10 mouse cellular contexts compared by ENCODE assay signal in the genomic region with DNA sequence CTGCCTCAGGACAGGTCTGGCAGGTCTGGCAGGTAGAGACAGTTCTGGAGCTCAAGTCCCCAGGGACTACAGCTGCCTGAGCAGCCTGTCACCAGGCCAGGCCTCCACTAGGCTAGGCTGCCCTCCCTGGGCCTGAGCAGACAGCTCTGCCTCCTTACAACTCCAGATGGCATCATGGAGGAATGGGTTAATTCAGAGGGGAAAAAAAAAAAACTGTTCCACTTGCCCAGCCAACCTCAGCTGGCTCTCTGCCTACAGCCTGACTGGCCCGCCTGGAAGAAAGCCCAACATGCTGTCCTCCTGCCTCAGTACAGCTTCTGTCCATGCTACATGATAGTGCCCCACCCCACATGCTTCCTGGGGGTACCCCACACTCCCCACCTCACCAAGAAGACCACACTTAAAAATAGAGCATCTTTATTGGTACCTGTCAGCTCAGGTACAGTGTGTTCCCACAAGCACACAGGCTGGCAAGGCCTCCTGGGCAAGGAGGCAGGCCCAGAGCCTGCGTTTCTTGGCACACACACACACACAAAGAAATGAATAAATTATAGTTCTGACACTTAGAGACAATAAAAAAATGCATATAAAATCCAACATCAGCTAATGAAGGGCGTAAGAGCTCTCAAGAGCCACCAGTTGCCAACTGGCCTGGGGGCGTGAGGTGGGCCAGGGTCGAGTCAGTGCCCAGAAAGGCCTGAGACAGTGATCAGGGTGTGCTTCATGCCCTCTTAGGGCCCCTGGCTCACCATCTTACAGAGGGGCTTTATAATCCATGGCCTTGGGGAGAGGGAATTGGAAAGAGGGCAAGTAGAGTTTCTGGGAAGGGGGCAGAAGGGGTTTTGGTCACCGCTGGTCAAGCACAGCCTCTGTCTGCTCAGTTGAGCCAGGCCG. TPM values are rescaled to one million over a fixed set of nuclear protein-coding genes. Genes with fewer than 3 reads are reported as not detected.
A peak's percentile ranks its signal among the peaks of the same experiment; 100 is the strongest.
DNase-seq lines count a peak whose midpoint lies in the region; ATAC-seq and TF ChIP-seq lines count a peak whose summit lies in the region.
"Had no signal": no experiment of that assay in that cellular context is flagged by ENCODE, and none has a peak within 500 bp of the region (broad histone marks: within the 10 kb centered on the region; RNA-seq: fewer than 3 reads in every experiment).

No protein-coding gene starts in this region.

- WGBS in heart, embryonic 12.5 days = 81% methylated on average over 7 of the region's 7 CpGs
- 51% methylated on average over 7 of the region's 7 CpGs for WGBS in hindbrain, postnatal 0 days
- 71% methylated on average over 7 of the region's 7 CpGs for WGBS in midbrain, embryonic 16.5 days

- no peak; the same call in 1 of the 2 replicates for TF ChIP-seq POLR2A in CH12.LX (IDR thresholded peaks at IDR 0.05; ENCODE audit: low read depth, low read length)

- dilution Hi-C loops in CH12.LX (cut with MboI; ENCODE audit: extremely low pct_ligation_motif_present, extremely low pct_unique_long_range_greater_than_20kb, low sequenced_read_pairs) = no loop called here

- H3K4me2 ChIP-seq in heart, embryonic 12.5 days = no peak overlapping the region
- no peak overlapping the region for H3K4me2 ChIP-seq in CH12.LX (ENCODE audit: insufficient read depth, low read depth, poor library complexity, severe bottlenecking)
- H3K4me2 ChIP-seq in hindbrain, postnatal 0 days (ENCODE audit: low read depth, low read length) = no peak overlapping the region
- no peak overlapping the region for H3K4me2 ChIP-seq in midbrain, embryonic 16.5 days (ENCODE audit: low read length)
- H3K4me2 ChIP-seq: liver, embryonic 13.5 days had no signal

- H3K4me1 ChIP-seq in heart, embryonic 12.5 days (replicated peaks) = peaks cover 26% of the 10 kb centered on the region
- H3K4me1 ChIP-seq in CH12.LX (ENCODE audit: control insufficient read depth in 1 of 2, insufficient read depth in 2 of 2) = peaks cover 11 to 31% of the 10 kb centered on the region in 2 experiments
- H3K4me1 ChIP-seq in hindbrain, postnatal 0 days (ENCODE audit: insufficient read depth, low read length) = peaks cover 18% of the 10 kb centered on the region; the same call in 1 of the 2 replicates
- H3K4me1 ChIP-seq in midbrain, embryonic 16.5 days (ENCODE audit: control insufficient read depth, insufficient read depth, low read length) = peaks cover 9% of the 10 kb centered on the region

- peaks cover 44% of the 10 kb centered on the region for H3K36me3 ChIP-seq in heart, embryonic 12.5 days
- peaks cover 39 to 53% of the 10 kb centered on the region in 2 experiments for H3K36me3 ChIP-seq in CH12.LX (replicated peaks in 1 of 2; ENCODE audit: control insufficient read depth in 1 of 2, insufficient read depth in 1 of 2, low read length in 1 of 2)
- 0 out of 2 replicates have a peak, but pooled peaks cover 5% of the 10 kb centered on the region for H3K36me3 ChIP-seq in hindbrain, postnatal 0 days (ENCODE audit: insufficient read depth, low read length)
- H3K36me3 ChIP-seq in midbrain, embryonic 16.5 days (ENCODE audit: control insufficient read depth, insufficient read depth, low read length) = no peaks in the 10 kb centered on the region

- no peaks in the 10 kb centered on the region; the same call in 1 of the 2 replicates for H3K79me2 ChIP-seq in CH12.LX (replicated peaks; ENCODE audit: control insufficient read depth, extremely low read depth, insufficient read depth, poor library complexity, severe bottlenecking)

- no peak overlapping the region for H3K9ac ChIP-seq in heart, embryonic 12.5 days
- no peak overlapping the region for H3K9ac ChIP-seq in CH12.LX (ENCODE audit: insufficient read depth, low read depth)
- H3K9ac ChIP-seq in hindbrain, postnatal 0 days (replicated peaks; ENCODE audit: low read length) = peak overlapping the region; percentile 26; the same call in 1 of the 2 replicates
- no peak overlapping the region for H3K9ac ChIP-seq in midbrain, embryonic 16.5 days (ENCODE audit: low read depth, low read length)
- H3K9ac ChIP-seq: liver, embryonic 13.5 days had no signal

- peak overlapping the region; percentile 56; the same call in 1 of the 2 replicates for H3K27ac ChIP-seq in heart, embryonic 12.5 days (ENCODE audit: poor library complexity, severe bottlenecking)
- H3K27ac ChIP-seq in CH12.LX (ENCODE audit: insufficient read depth, low read depth) = no peak overlapping the region
- peak overlapping the region; percentile 69; the same call in 1 of the 2 replicates for H3K27ac ChIP-seq in hindbrain, postnatal 0 days
- H3K27ac ChIP-seq in midbrain, embryonic 16.5 days (ENCODE audit: low read length) = 0 out of 2 replicates have a peak overlapping the region, but pooled peaks have one; percentile 42
- H3K27ac ChIP-seq: liver, embryonic 13.5 days had no signal

- no peaks in the 10 kb centered on the region for H3K9me3 ChIP-seq in heart, embryonic 12.5 days (replicated peaks)
- H3K9me3 ChIP-seq in CH12.LX (replicated peaks; ENCODE audit: low read length) = peaks cover 2% of the 10 kb centered on the region
- no peaks in the 10 kb centered on the region for H3K9me3 ChIP-seq in hindbrain, postnatal 0 days (ENCODE audit: low read length)
- no peaks in the 10 kb centered on the region for H3K9me3 ChIP-seq in midbrain, embryonic 16.5 days (replicated peaks; ENCODE audit: control insufficient read depth, low read length, poor library complexity, severe bottlenecking)
- H3K9me3 ChIP-seq: liver, embryonic 13.5 days had no signal

- intact Hi-C loops in heart, postnatal 25 days (cut with DNase I) = no loop called here

- TF ChIP-seq EP300 in CH12.LX (IDR thresholded peaks at IDR 0.05; ENCODE audit: low read length) = no peak

- no peak for TF ChIP-seq CTCF in CH12.LX (conservative IDR thresholded peaks at IDR 0.05 in 1 of 2, IDR thresholded peaks at IDR 0.05 in 1 of 2; ENCODE audit: low read depth in 2 of 2, low read length in 2 of 2)
- TF ChIP-seq CTCF in hindbrain, postnatal 0 days (IDR thresholded peaks at IDR 0.05; ENCODE audit: low read depth) = peak; percentile 4; the same call in 1 of the 2 replicates

- no peaks in the 10 kb centered on the region for H3K27me3 ChIP-seq in heart, embryonic 12.5 days (replicated peaks)
- no peaks in the 10 kb centered on the region for H3K27me3 ChIP-seq in CH12.LX (replicated peaks)
- no peaks in the 10 kb centered on the region for H3K27me3 ChIP-seq in hindbrain, postnatal 0 days (ENCODE audit: insufficient read depth, low read length)
- no peaks in the 10 kb centered on the region for H3K27me3 ChIP-seq in midbrain, embryonic 16.5 days (ENCODE audit: control insufficient read depth, insufficient read depth, low read depth, low read length)
- H3K27me3 ChIP-seq: liver, embryonic 13.5 days had no signal

- in situ Hi-C loops in CH12.LX (cut with MboI; ENCODE audit: low pct_ligation_motif_present, low pct_unique_long_range_greater_than_20kb, low sequenced_read_pairs) = no loop called here

- no peak for TF ChIP-seq RAD21 in CH12.LX (IDR thresholded peaks at IDR 0.05; ENCODE audit: low read depth, low read length)

- ATAC-seq in heart, embryonic 12.5 days (ENCODE audit: insufficient number of reproducible peaks, low FRiP score) = no peak
- ATAC-seq in hindbrain, postnatal 0 days = peak; percentile 70
- peak; percentile 64 for ATAC-seq in midbrain, embryonic 16.5 days

- no peak overlapping the region for H3K4me3 ChIP-seq in heart, embryonic 12.5 days
- H3K4me3 ChIP-seq in CH12.LX (replicated peaks in 1 of 3; ENCODE audit: low read depth in 2 of 3, low read length in 2 of 3, poor library complexity in 1 of 3) = no peak overlapping the region
- H3K4me3 ChIP-seq in hindbrain, postnatal 0 days (ENCODE audit: low read length) = no peak overlapping the region
- no peak overlapping the region for H3K4me3 ChIP-seq in midbrain, embryonic 16.5 days (ENCODE audit: low read depth, low read length)
- H3K4me3 ChIP-seq: liver, embryonic 13.5 days had no signal

- no peak for DNase-seq in heart, postnatal 25 days (ENCODE audit: low spot score)
- DNase-seq in CH12.LX (ENCODE audit: extremely low read depth) = no peak
- DNase-seq in cerebellum, postnatal 10 days = peak; percentile 97 to 98
- DNase-seq in hindbrain, postnatal 0 days (ENCODE audit: low spot score) = peak; percentile 89
- no peak for DNase-seq in frontal cortex, postnatal 25 days (ENCODE audit: low spot score in 2 of 2)
- DNase-seq in embryo, embryonic 10 days (ENCODE audit: low spot score) = no peak
- DNase-seq: liver, embryonic 13.5 days had no signal

RNA-seq across cellular contexts. Expression of a gene that starts 13.4 kb away (rescaled TPM):
- polyA plus RNA-seq in heart, embryonic 12.5 days (2016; fragmentation: Nextera tagmentation; extraction: Ambion mirVana) = 8.2 TPM in 2 replicates
- 10 to 100 TPM in 1 of 2 experiments, 1 to 10 TPM in 1; 10.0 to 13.3 TPM for total RNA-seq in heart, postnatal 25 days (2021)
- total RNA-seq in CH12.LX (2012; rRNA removed) = 15.5 and 15.7 TPM in 2 replicates
- 5.7 and 8.6 TPM in 2 replicates for total RNA-seq in CH12.LX (2014; rRNA removed)
- polyA plus RNA-seq in CH12.LX (2012; ENCODE audit: insufficient read length, low read depth) = 7.8 and 8.1 TPM in 2 replicates
- total RNA-seq in hindbrain, postnatal 0 days (2014; rRNA removed) = 4.5 and 17.4 TPM in 2 replicates
- polyA plus RNA-seq in hindbrain, postnatal 0 days (2015; fragmentation: Nextera tagmentation; extraction: Ambion mirVana) = 2.7 and 3.1 TPM in 2 replicates
- 0.75 and 1.0 TPM in 2 replicates for polyA plus RNA-seq in midbrain, embryonic 16.5 days (2015; fragmentation: Nextera tagmentation; extraction: Ambion mirVana)

RNA-seq across cellular contexts. Expression of a gene that starts 33.6 kb away (rescaled TPM):
- 0.23 and 0.53 TPM in 2 replicates for polyA plus RNA-seq in heart, embryonic 12.5 days (2016; fragmentation: Nextera tagmentation; extraction: Ambion mirVana)
- total RNA-seq in heart, postnatal 25 days (2021) = not detected
- total RNA-seq in CH12.LX (2012; rRNA removed) (0.13 and 0.21 TPM in 2 replicates), CH12.LX (2014; rRNA removed) (0.19 TPM in 1 of 2 replicates, not detected in the other)
- 0.47 and 0.48 TPM in 2 replicates for polyA plus RNA-seq in CH12.LX (2012; ENCODE audit: insufficient read length, low read depth)
- 4.7 and 4.9 TPM in 2 replicates for total RNA-seq in hindbrain, postnatal 0 days (2014; rRNA removed)
- polyA plus RNA-seq in hindbrain, postnatal 0 days (2015; fragmentation: Nextera tagmentation; extraction: Ambion mirVana) = 0.90 and 1.1 TPM in 2 replicates
- polyA plus RNA-seq in midbrain, embryonic 16.5 days (2015; fragmentation: Nextera tagmentation; extraction: Ambion mirVana) = 1.0 and 1.3 TPM in 2 replicates
- total RNA-seq: MEL had no signal

RNA-seq across cellular contexts. Expression of a gene that starts 33.6 kb away (rescaled TPM):
- polyA plus RNA-seq in heart, embryonic 12.5 days (2016; fragmentation: Nextera tagmentation; extraction: Ambion mirVana) = 21.7 and 21.8 TPM in 2 replicates
- 10 to 100 TPM; 28.1 to 31.5 TPM for total RNA-seq in heart, postnatal 25 days (2021)
- 10.9 and 12.6 TPM in 2 replicates for total RNA-seq in CH12.LX (2012; rRNA removed)
- 8.7 TPM in 2 replicates for total RNA-seq in CH12.LX (2014; rRNA removed)
- 8.6 and 9.2 TPM in 2 replicates for polyA plus RNA-seq in CH12.LX (2012; ENCODE audit: insufficient read length, low read depth)
- total RNA-seq in hindbrain, postnatal 0 days (2014; rRNA removed) = 28.1 and 48.4 TPM in 2 replicates
- polyA plus RNA-seq in hindbrain, postnatal 0 days (2015; fragmentation: Nextera tagmentation; extraction: Ambion mirVana) = 20.9 and 21.1 TPM in 2 replicates
- 27.3 and 29.2 TPM in 2 replicates for polyA plus RNA-seq in midbrain, embryonic 16.5 days (2015; fragmentation: Nextera tagmentation; extraction: Ambion mirVana)

RNA-seq across cellular contexts. Expression of a gene that starts 52.4 kb away (rescaled TPM):
- 82.9 and 92.6 TPM in 2 replicates for polyA plus RNA-seq in heart, embryonic 12.5 days (2016; fragmentation: Nextera tagmentation; extraction: Ambion mirVana)
- total RNA-seq in heart, postnatal 25 days (2021) = 100 to 1,000 TPM; 125 to 136 TPM
- total RNA-seq in CH12.LX (2012; rRNA removed) (not detected in 2 replicates), CH12.LX (2014; rRNA removed) (not detected in 2 replicates)
- polyA plus RNA-seq in CH12.LX (2012; ENCODE audit: insufficient read length, low read depth) = not detected in 2 replicates
- total RNA-seq in hindbrain, postnatal 0 days (2014; rRNA removed) = 0.05 and 0.29 TPM in 2 replicates
- 0.19 TPM in 1 of 2 replicates, not detected in the other for polyA plus RNA-seq in hindbrain, postnatal 0 days (2015; fragmentation: Nextera tagmentation; extraction: Ambion mirVana)
- polyA plus RNA-seq in midbrain, embryonic 16.5 days (2015; fragmentation: Nextera tagmentation; extraction: Ambion mirVana) = not detected in 2 replicates
- total RNA-seq: MEL had no signal

Comparison
In these comparisons a context has a peak if more than half of its experiments do, and no peak if none do; other contexts are left out.
1. DNase-seq: peak in cerebellum, postnatal 10 days (2 of 2) and hindbrain, postnatal 0 days (single experiment); none in heart, postnatal 25 days (single experiment), CH12.LX (single experiment), frontal cortex, postnatal 25 days (0 of 2) and embryo, embryonic 10 days (single experiment).